Mouse (Mus musculus): ENCODE measurements around the gene Cd82.

GRCm38 (mm10) chr2:93509777-93510750 lies 47.1 kb upstream of the Cd82 start:
- no peak for TF ChIP-seq POLR2A (IDR thresholded peaks at IDR 0.05; ENCODE audit: borderline replicate concordance, extremely low read depth, insufficient read depth, insufficient read length, poor library complexity, severe bottlenecking)
- no peak for TF ChIP-seq CTCF (IDR thresholded peaks at IDR 0.05; ENCODE audit: borderline replicate concordance, extremely low read depth, insufficient read depth, insufficient read length)

Measured in brain, embryonic 14.5 days (tissue).